ENCODE assay signal across 8 mouse cellular contexts in the genomic region with DNA sequence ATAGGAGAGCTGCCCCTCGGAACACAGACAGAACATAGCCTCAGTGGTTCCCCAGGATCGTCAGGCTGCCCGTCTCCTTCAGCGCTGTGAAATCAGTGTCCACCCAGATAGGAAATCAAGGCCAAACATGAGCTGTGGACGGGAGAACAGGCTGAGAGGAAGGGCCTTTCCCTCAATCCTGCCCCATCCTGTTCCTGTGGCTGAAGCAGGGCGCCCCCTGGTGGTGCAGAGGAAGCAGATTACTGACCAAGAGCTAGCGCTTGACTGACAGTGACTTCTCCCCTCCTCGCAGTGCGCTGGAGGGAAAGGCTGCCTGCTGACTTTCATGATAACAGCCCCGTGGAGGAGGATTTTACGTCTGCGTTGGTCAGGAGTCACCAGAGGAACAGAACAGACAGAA. TPM values are rescaled to one million over a fixed set of nuclear protein-coding genes. Genes with fewer than 3 reads are reported as not detected.
DNase-seq lines count a peak whose midpoint lies in the region; ATAC-seq and TF ChIP-seq lines count a peak whose summit lies in the region.

No protein-coding gene starts in this region.

- ATAC-seq in forebrain, embryonic 13.5 days: peak; percentile 57; the same call in 1 of the 2 replicates

- H3K4me1 ChIP-seq in forebrain, embryonic 13.5 days: no peaks in the 10 kb centered on the region
- no peaks in the 10 kb centered on the region for H3K4me1 ChIP-seq in lung, adult 2 months (ENCODE audit: control insufficient read depth, insufficient read depth, low read length)

- H3K27me3 ChIP-seq in forebrain, embryonic 13.5 days: peaks cover 3% of the 10 kb centered on the region; the same call in 1 of the 2 replicates

- no peak for TF ChIP-seq POLR2A in lung, adult 2 months (IDR thresholded peaks at IDR 0.05; ENCODE audit: borderline replicate concordance, extremely low read depth, low read depth, low read length)

- H3K27ac ChIP-seq in forebrain, embryonic 13.5 days: no peak overlapping the region

- peak; percentile 82 for DNase-seq in ES-CJ7 (ENCODE audit: low read depth, low spot score)
- peak; percentile 22 for DNase-seq in brain, embryonic 18.5 days (ENCODE audit: low read depth, low spot score)
- DNase-seq in heart, postnatal 25 days (ENCODE audit: low spot score): peak; percentile 37
- DNase-seq in large intestine, adult 2 months (ENCODE audit: low read depth, low spot score): peak; percentile 10
- DNase-seq in lung, adult 2 months: peak; percentile 71
- peak; percentile 73 for DNase-seq in ovary, postnatal 14 days (ENCODE audit: low spot score)
- DNase-seq in urinary bladder, adult 2 months (ENCODE audit: low spot score): peak; percentile 63

- no peaks in the 10 kb centered on the region for H3K9me3 ChIP-seq in forebrain, embryonic 13.5 days (replicated peaks)

- H3K4me2 ChIP-seq in forebrain, embryonic 13.5 days: no peak overlapping the region

- H3K4me3 ChIP-seq in forebrain, embryonic 13.5 days: no peak overlapping the region
- no peak overlapping the region for H3K4me3 ChIP-seq in lung, adult 2 months (replicated peaks; ENCODE audit: extremely low read depth, low read depth, low read length)

- no peaks in the 10 kb centered on the region for H3K36me3 ChIP-seq in forebrain, embryonic 13.5 days (ENCODE audit: poor library complexity, severe bottlenecking)

- intact Hi-C loops in heart, postnatal 25 days (cut with DNase I): loop anchor here (1.0 to 2.0 kb wide), 2 partner anchors 20 to 87 kb away; no protein-coding TSS in a partner anchor

- no peak overlapping the region for H3K9ac ChIP-seq in forebrain, embryonic 13.5 days

- TF ChIP-seq CTCF in lung, adult 2 months (IDR thresholded peaks at IDR 0.05; ENCODE audit: insufficient read depth, low read length): peak; percentile 89

- 17% methylated on average over 12 of the region's 12 CpGs for WGBS in forebrain, embryonic 13.5 days
- 17% methylated on average over 12 of the region's 12 CpGs for WGBS in large intestine, adult 2 months
- WGBS in lung, adult 2 months: 12% methylated on average over 12 of the region's 12 CpGs

RNA-seq across cellular contexts. Expression of a gene that starts 18.0 kb away (rescaled TPM):
- not detected in 2 replicates for polyA plus RNA-seq in forebrain, embryonic 13.5 days (2015; fragmentation: Nextera tagmentation; extraction: Ambion mirVana)
- not detected for total RNA-seq in heart, postnatal 25 days (2021)
- polyA plus RNA-seq in large intestine, adult 2 months (2012; rRNA removed): 1.6 and 2.1 TPM in 2 replicates
- 2.9 and 6.0 TPM in 2 replicates for polyA plus RNA-seq in lung, adult 2 months (2012; rRNA removed)
- polyA plus RNA-seq in urinary bladder, adult 2 months (2012; rRNA removed): 0.17 and 0.35 TPM in 2 replicates

RNA-seq across cellular contexts. Expression of a gene that starts 21.8 kb away (rescaled TPM):
- polyA plus RNA-seq in forebrain, embryonic 13.5 days (2015; fragmentation: Nextera tagmentation; extraction: Ambion mirVana): 0.21 and 0.29 TPM in 2 replicates
- under 1 TPM; 0.59 to 0.88 TPM for total RNA-seq in heart, postnatal 25 days (2021)
- polyA plus RNA-seq in large intestine, adult 2 months (2012; rRNA removed): 6.0 and 9.0 TPM in 2 replicates
- 3.7 and 4.8 TPM in 2 replicates for polyA plus RNA-seq in lung, adult 2 months (2012; rRNA removed)
- polyA plus RNA-seq in urinary bladder, adult 2 months (2012; rRNA removed): 5.7 and 6.6 TPM in 2 replicates

Comparison
In these comparisons a context has a peak if more than half of its experiments do, and no peak if none do; other contexts are left out.
1. DNase-seq: peak in every context shown above with its lines; median percentile 82 in ES-CJ7; 73 in ovary, postnatal 14 days; 71 in lung, adult 2 months; 63 in urinary bladder, adult 2 months; 37 in heart, postnatal 25 days; 22 in brain, embryonic 18.5 days; 10 in large intestine, adult 2 months.